Mouse (Mus musculus) stomach, postnatal 0 days (tissue): ENCODE measurements around the gene Kit. TPM values are rescaled to one million over a fixed set of nuclear protein-coding genes. Genes with fewer than 3 reads are reported as not detected.

Experiments used
- ATAC-seq: fragments of 200-750 bp; cut with Nextera tagmentation; 2 replicates; pipeline ENCODE4 v1.8.0; 2017; ENCODE audit not compliant: low FRiP score, low TSS enrichment
- DNase-seq: peaks from one replicate; pipeline ENCODE4 v3.0.0-alpha.2; 2016; ENCODE audit warnings: low spot score
- H3K27ac ChIP-seq: fragments of 300-500 bp; sonication (generic); replicated peaks from 2 replicates; pipeline ENCODE4 v1.5.1; 2014; ENCODE audit warnings: mild to moderate bottlenecking, control low read depth
- H3K27me3 ChIP-seq: fragments of 300-500 bp; sonication (generic); 2 replicates; pipeline ENCODE4 v1.6.1; 2014; ENCODE audit warnings: low read length; ENCODE audit not compliant: control insufficient read depth, insufficient read depth
- H3K36me3 ChIP-seq: fragments of 300-500 bp; sonication (generic); 2 replicates; pipeline ENCODE4 v1.6.1; 2014; ENCODE audit warnings: low read length, mixed read lengths; ENCODE audit not compliant: control insufficient read depth, insufficient read depth
- H3K4me1 ChIP-seq: fragments of 300-500 bp; sonication (generic); replicated peaks from 2 replicates; pipeline ENCODE4 v1.6.1; 2014; ENCODE audit warnings: antibody characterized with exemption; ENCODE audit not compliant: control insufficient read depth, insufficient read depth
- H3K4me2 ChIP-seq: fragments of 300-500 bp; sonication (generic); replicated peaks from 2 replicates; pipeline ENCODE4 v1.6.1; 2014; ENCODE audit warnings: low read depth, mild to moderate bottlenecking, control low read depth, moderate library complexity
- H3K4me3 ChIP-seq: fragments of 300-500 bp; sonication (generic); 2 replicates; pipeline ENCODE4 v1.5.1; 2014; ENCODE audit warnings: low read depth, low read length, control low read depth
- H3K9ac ChIP-seq: fragments of 300-500 bp; sonication (generic); 2 replicates; pipeline ENCODE4 v1.6.1; 2014; ENCODE audit warnings: mild to moderate bottlenecking, low read length, control low read depth, mixed read lengths
- H3K9me3 ChIP-seq: fragments of 300-500 bp; sonication (generic); 2 replicates; pipeline ENCODE4 v1.6.1; 2016; ENCODE audit warnings: low read length; ENCODE audit not compliant: control insufficient read depth
- CTCF ChIP-seq: IDR thresholded peaks from 2 replicates; pipeline ENCODE4 v1.5.1; 2016; ENCODE audit warnings: antibody characterized with exemption, low read depth, mild to moderate bottlenecking, moderate library complexity
- EP300 ChIP-seq: optimal IDR thresholded peaks from 2 replicates; pipeline ENCODE3; 2016; ENCODE audit warnings: antibody characterized with exemption
- WGBS: fragments of 180-500 bp; shearing (Covaris S2); extraction: QIAGEN DNeasy Blood & Tissue Kit; methylation state at CpG from one replicate; pipeline ENCODE4 v1.1.7; 2014; 5-methylcytosine and 5-hydroxymethylcytosine counted together
- polyA plus RNA-seq: library from polyadenylated mRNA; unstranded; fragments of >200 nt; fragmentation: Nextera tagmentation; extraction: Ambion mirVana; gene quantifications from 2 replicates; pipeline ENCODE4 v1.2.1, GENCODE M21; 2015

The Kit gene
- polyA plus RNA-seq, 1 experiment from 2014 or later = 15.9 TPM

GRCm38 (mm10) chr5:75544472-75545264 is 30.0 kb upstream of the Kit start:
- H3K27me3 ChIP-seq = no peaks in the 10 kb centered on the region
- no peak overlapping the region for H3K9ac ChIP-seq
- no peaks in the 10 kb centered on the region for H3K36me3 ChIP-seq
- peak; percentile 57 for DNase-seq
- H3K4me2 ChIP-seq = no peak overlapping the region
- H3K4me1 ChIP-seq = peaks cover 6% of the 10 kb centered on the region
- WGBS = 26% methylated on average over 14 of the region's 14 CpGs
- no peaks in the 10 kb centered on the region for H3K9me3 ChIP-seq
- no peak for TF ChIP-seq CTCF
- TF ChIP-seq EP300 = no peak
- no peak overlapping the region for H3K4me3 ChIP-seq
- peak; percentile 82 for ATAC-seq
- peak overlapping the region; percentile 53 for H3K27ac ChIP-seq

- no peaks in the 10 kb centered on the region for H3K27me3 ChIP-seq
- no peaks in the 10 kb centered on the region for H3K36me3 ChIP-seq
- peak overlapping the region; percentile 19; the same call in 1 of the 2 replicates for H3K27ac ChIP-seq
- H3K4me1 ChIP-seq = peaks cover 6% of the 10 kb centered on the region
- ATAC-seq = peak; percentile 75
- H3K4me3 ChIP-seq = no peak overlapping the region
- no peaks in the 10 kb centered on the region for H3K9me3 ChIP-seq
- H3K4me2 ChIP-seq = no peak overlapping the region
- DNase-seq = no peak
- 67% methylated on average over 4 of the region's 4 CpGs for WGBS
- no peak overlapping the region for H3K9ac ChIP-seq
- TF ChIP-seq EP300 (no peak), CTCF (no peak)
These were observed 29.5 kb upstream of the Kit start for GRCm38 (mm10) chr5:75545265-75545643.

GRCm38 (mm10) chr5:75553021-75553420 is 21.7 kb upstream of the Kit start:
- ATAC-seq (no peak), DNase-seq (no peak)
- TF ChIP-seq CTCF = no peak
- no peak for TF ChIP-seq EP300
- Histone ChIP-seq H3K9ac (no peak overlapping the region), H3K27ac (no peak overlapping the region), H3K4me2 (no peak overlapping the region), H3K36me3 (no peaks in the 10 kb centered on the region), H3K4me3 (no peak overlapping the region), H3K27me3 (no peaks in the 10 kb centered on the region), H3K4me1 (no peaks in the 10 kb centered on the region), H3K9me3 (no peaks in the 10 kb centered on the region)
- 80% methylated on average over 3 of the region's 3 CpGs for WGBS

GRCm38 (mm10) chr5:75557636-75558035 is 17.1 kb upstream of the Kit start:
- H3K27ac ChIP-seq = no peak overlapping the region
- H3K9ac ChIP-seq = no peak overlapping the region
- H3K4me1 ChIP-seq = no peaks in the 10 kb centered on the region
- no peaks in the 10 kb centered on the region for H3K27me3 ChIP-seq
- ATAC-seq = no peak
- no peak for DNase-seq
- no peak overlapping the region for H3K4me2 ChIP-seq
- TF ChIP-seq CTCF (no peak), EP300 (no peak)
- H3K9me3 ChIP-seq = no peaks in the 10 kb centered on the region
- WGBS = 89% methylated on average over 11 of the region's 11 CpGs
- no peak overlapping the region for H3K4me3 ChIP-seq
- H3K36me3 ChIP-seq = no peaks in the 10 kb centered on the region

GRCm38 (mm10) chr5:75559291-75559690 is 15.4 kb upstream of the Kit start:
- no peak for ATAC-seq
- Histone ChIP-seq H3K9ac (no peak overlapping the region), H3K4me2 (no peak overlapping the region), H3K36me3 (no peaks in the 10 kb centered on the region), H3K27ac (no peak overlapping the region), H3K4me3 (no peak overlapping the region), H3K9me3 (no peaks in the 10 kb centered on the region), H3K4me1 (no peaks in the 10 kb centered on the region), H3K27me3 (no peaks in the 10 kb centered on the region)
- DNase-seq = no peak
- TF ChIP-seq EP300 = no peak
- no peak for TF ChIP-seq CTCF
- 67% methylated on average over 6 of the region's 6 CpGs for WGBS

- DNase-seq (no peak), ATAC-seq (no peak)
- WGBS = 86% methylated on average over 2 of the region's 2 CpGs
- no peak overlapping the region for H3K4me2 ChIP-seq
- no peaks in the 10 kb centered on the region for H3K4me1 ChIP-seq
- TF ChIP-seq CTCF = no peak
- no peak for TF ChIP-seq EP300
- no peaks in the 10 kb centered on the region for H3K27me3 ChIP-seq
- no peaks in the 10 kb centered on the region for H3K36me3 ChIP-seq
- H3K27ac ChIP-seq = no peak overlapping the region
- H3K9ac ChIP-seq = no peak overlapping the region
- H3K4me3 ChIP-seq = no peak overlapping the region
- no peaks in the 10 kb centered on the region for H3K9me3 ChIP-seq
These were observed 13.5 kb upstream of the Kit start for GRCm38 (mm10) chr5:75561231-75561630.
